Mouse (Mus musculus) neutrophil, adult 59 days (primary cell): ENCODE data around the gene Ndufa8. TPM values are rescaled to one million over a fixed set of nuclear protein-coding genes. Genes with fewer than 3 reads are reported as not detected.

ENCODE experiments used
- total RNA-seq, 2 experiments: library from RNA; stranded (reverse); gene quantifications; 1 replicate in 1 of 2; 2 replicates in 1 of 2; pipeline ENCODE4 v1.2.4; 2023

The Ndufa8 gene
- total RNA-seq, result 10 to 100 TPM; 65.2 to 71.1 TPM

DNA sequence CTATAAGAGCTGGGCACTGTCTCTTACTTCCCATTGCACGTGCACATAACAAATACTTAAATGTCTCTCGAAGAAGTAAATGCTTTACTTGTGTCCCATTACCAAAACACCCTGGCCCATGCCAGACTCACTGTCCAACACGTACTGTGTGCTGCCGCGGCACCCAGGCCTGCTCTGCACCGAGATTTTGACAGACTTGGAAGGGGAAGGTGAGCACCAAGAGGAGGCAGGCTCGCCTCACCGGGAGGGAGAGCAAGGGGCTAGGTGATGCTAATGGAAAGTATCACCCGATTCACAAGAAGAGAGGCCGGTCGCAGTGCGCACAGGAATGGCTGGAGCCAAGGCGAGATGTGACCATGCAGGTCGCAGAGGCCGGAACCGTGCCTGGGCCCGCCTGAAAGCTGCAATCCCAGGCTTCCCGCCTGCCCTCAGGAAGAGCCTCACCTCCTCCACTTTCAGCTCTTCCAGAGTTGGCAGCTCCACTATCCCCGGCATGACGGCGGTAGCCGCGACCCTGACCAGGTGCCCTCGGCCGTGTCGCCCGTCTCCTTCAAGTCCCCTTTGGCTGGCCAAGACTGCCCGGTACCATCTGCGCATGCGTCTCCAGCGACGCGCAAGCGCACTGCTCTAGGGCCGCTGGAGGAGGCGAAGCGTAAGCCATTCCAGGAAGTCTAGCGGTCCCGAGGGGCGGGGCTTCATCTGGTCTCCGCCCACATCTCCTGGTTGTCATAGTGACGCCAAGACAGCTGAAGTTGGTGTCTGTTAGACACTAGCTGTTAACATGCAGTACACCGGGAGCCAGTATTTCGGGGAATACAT lies at the start of gene Ndufa8, which contains the start of gene Morn5:
TSS of gene Ndufa8 (minus strand) at position 659 of the 819 bp plus-strand sequence.
TSS of gene Morn5 (plus strand) at position 711 of the 819 bp plus-strand sequence.

Other genes starting within 250 kb of the Ndufa8 start
- gene Ttll11, start 69.5 kb downstream of the Ndufa8 start, total RNA-seq, result 1 to 10 TPM; 1.1 to 1.5 TPM
- gene Morn5, start 52 bp upstream of the Ndufa8 start, total RNA-seq, result not detected
- not detected for gene Lhx6, start 56.0 kb upstream of the Ndufa8 start, total RNA-seq
- 1 to 10 TPM; 3.4 to 5.5 TPM for gene Mrrf, start 87.0 kb upstream of the Ndufa8 start, total RNA-seq
- gene Rbm18, start 87.4 kb upstream of the Ndufa8 start, total RNA-seq, result 10 to 100 TPM; 24.3 to 26.6 TPM
- 10 to 100 TPM; 94.6 to 99.2 TPM for gene Ptgs1, start 181.0 kb upstream of the Ndufa8 start, total RNA-seq